Mouse (Mus musculus) heart, postnatal 0 days (tissue): Measurements from ENCODE around the gene Ifnar1.

Source experiments
- CTCF ChIP-seq: IDR thresholded peaks from 2 replicates; pipeline ENCODE4 v1.5.1; 2016; ENCODE audit warnings: antibody characterized with exemption, control low read depth, low read depth
- EP300 ChIP-seq: IDR thresholded peaks from 2 replicates; pipeline ENCODE4 v1.6.1; 2016; ENCODE audit warnings: antibody characterized with exemption, low read depth

GRCm38 (mm10) chr16:91512161-91512787 lies 27.2 kb downstream of the Ifnar1 start:
- TF ChIP-seq CTCF (peak; percentile 98), EP300 (no peak)
